Mouse (Mus musculus) stomach, embryonic 14.5 days (tissue): ENCODE measurements around the gene Cd33. TPM values are rescaled to one million over a fixed set of nuclear protein-coding genes. Genes with fewer than 3 reads are reported as not detected.

Source experiments
- ATAC-seq: fragments of 200-750 bp; cut with Nextera tagmentation; 2 replicates; pipeline ENCODE4 v1.8.0; 2017; ENCODE audit warnings: low read depth, moderate TSS enrichment; ENCODE audit not compliant: insufficient number of reproducible peaks, insufficient read depth, low FRiP score
- H3K27ac ChIP-seq: fragments of 300-500 bp; sonication (generic); 2 replicates; pipeline ENCODE4 v1.5.1; 2014; ENCODE audit warnings: mild to moderate bottlenecking, low read length, moderate library complexity, mixed read lengths
- H3K27me3 ChIP-seq: fragments of 300-500 bp; sonication (generic); 2 replicates; pipeline ENCODE4 v1.6.1; 2014; ENCODE audit warnings: low read length, control low read depth, mixed read lengths; ENCODE audit not compliant: control insufficient read depth, insufficient read depth
- H3K36me3 ChIP-seq: fragments of 300-500 bp; sonication (generic); 2 replicates; pipeline ENCODE4 v1.6.1; 2014; ENCODE audit warnings: mild to moderate bottlenecking, control low read depth, low read length, moderate library complexity, mixed read lengths; ENCODE audit not compliant: control insufficient read depth, insufficient read depth
- H3K4me1 ChIP-seq: fragments of 300-500 bp; sonication (generic); 2 replicates; pipeline ENCODE4 v1.6.1; 2014; ENCODE audit warnings: low read length, control low read depth, mixed read lengths; ENCODE audit not compliant: control insufficient read depth, insufficient read depth
- H3K4me2 ChIP-seq: fragments of 300-500 bp; sonication (generic); replicated peaks from 2 replicates; pipeline ENCODE4 v1.6.1; 2014; ENCODE audit warnings: low read depth, low read length, control low read depth
- H3K4me3 ChIP-seq: fragments of 300-500 bp; sonication (generic); 2 replicates; pipeline ENCODE4 v1.5.1; 2014; ENCODE audit warnings: low read depth, low read length, control low read depth
- H3K9ac ChIP-seq: fragments of 300-500 bp; sonication (generic); replicated peaks from 2 replicates; pipeline ENCODE4 v1.6.1; 2014; ENCODE audit warnings: low read depth, mild to moderate bottlenecking, control low read depth, low read length, moderate library complexity, mixed read lengths
- H3K9me3 ChIP-seq: fragments of 300-500 bp; sonication (generic); 2 replicates; pipeline ENCODE4 v1.6.1; 2016; ENCODE audit warnings: low read depth, low read length, control low read depth; ENCODE audit not compliant: control insufficient read depth
- WGBS: fragments of 180-500 bp; shearing (Covaris S2); extraction: QIAGEN DNeasy Blood & Tissue Kit; methylation state at CpG from one replicate; pipeline ENCODE4 v1.1.7; 2014; 5-methylcytosine and 5-hydroxymethylcytosine counted together
- polyA plus RNA-seq: library from polyadenylated mRNA; unstranded; fragments of >200 nt; fragmentation: Nextera tagmentation; extraction: Ambion mirVana; gene quantifications from 2 replicates; pipeline ENCODE4 v1.2.1, GENCODE M21; 2014

The Cd33 gene
- polyA plus RNA-seq, 1 experiment from 2014 or later, result 1.9 TPM

- H3K9me3 ChIP-seq, result no peaks in the 10 kb centered on the region
- H3K27ac ChIP-seq, result no peak overlapping the region
- H3K27me3 ChIP-seq, result no peaks in the 10 kb centered on the region
- no peak for ATAC-seq
- no peak overlapping the region for H3K4me3 ChIP-seq
- no peak overlapping the region for H3K4me2 ChIP-seq
- no peaks in the 10 kb centered on the region for H3K4me1 ChIP-seq
- H3K36me3 ChIP-seq, result no peaks in the 10 kb centered on the region
- H3K9ac ChIP-seq, result no peak overlapping the region
- WGBS, result 88% methylated on average over 9 of the region's 9 CpGs
Observed at GRCm38 (mm10) chr7:43532936-43533505, 11.2 kb downstream of the Cd33 start.

- Histone ChIP-seq H3K4me3 (no peak overlapping the region), H3K27ac (no peak overlapping the region), H3K27me3 (no peaks in the 10 kb centered on the region), H3K9ac (no peak overlapping the region), H3K9me3 (no peaks in the 10 kb centered on the region), H3K4me1 (no peaks in the 10 kb centered on the region), H3K4me2 (no peak overlapping the region), H3K36me3 (no peaks in the 10 kb centered on the region)
- 70% methylated on average over 8 of the region's 8 CpGs for WGBS
- ATAC-seq, result no peak
Observed at GRCm38 (mm10) chr7:43530216-43530785, 13.9 kb downstream of the Cd33 start.

GRCm38 (mm10) chr7:43525313-43525712 is 18.9 kb downstream of the Cd33 start:
- Histone ChIP-seq H3K27me3 (no peaks in the 10 kb centered on the region), H3K4me3 (no peak overlapping the region), H3K9ac (no peak overlapping the region), H3K4me2 (no peak overlapping the region), H3K27ac (no peak overlapping the region), H3K36me3 (no peaks in the 10 kb centered on the region), H3K4me1 (no peaks in the 10 kb centered on the region), H3K9me3 (no peaks in the 10 kb centered on the region)
- 56% methylated on average over 3 of the region's 3 CpGs for WGBS
- ATAC-seq, result no peak

- no peaks in the 10 kb centered on the region for H3K36me3 ChIP-seq
- 95% methylated on average over 2 of the region's 2 CpGs for WGBS
Observed at GRCm38 (mm10) chr7:43522776-43523175, 21.5 kb downstream of the Cd33 start.

GRCm38 (mm10) chr7:43518341-43518740 is 25.9 kb downstream of the Cd33 start:
- no peaks in the 10 kb centered on the region for H3K36me3 ChIP-seq
- H3K27ac ChIP-seq, result no peak overlapping the region
- no peaks in the 10 kb centered on the region for H3K4me1 ChIP-seq
- no peak overlapping the region for H3K4me3 ChIP-seq
- ATAC-seq, result no peak
- no peak overlapping the region for H3K4me2 ChIP-seq
- no peaks in the 10 kb centered on the region for H3K27me3 ChIP-seq
- WGBS, result 82% methylated on average over 15 of the region's 15 CpGs
- H3K9me3 ChIP-seq, result no peaks in the 10 kb centered on the region
- H3K9ac ChIP-seq, result no peak overlapping the region

More at GRCm38 (mm10) chr7:43522776-43523175, 21.5 kb downstream of the Cd33 start:
- H3K27ac ChIP-seq, result no peak overlapping the region
- no peak overlapping the region for H3K4me3 ChIP-seq
- H3K9me3 ChIP-seq, result no peaks in the 10 kb centered on the region
- H3K27me3 ChIP-seq, result no peaks in the 10 kb centered on the region
- H3K4me1 ChIP-seq, result no peaks in the 10 kb centered on the region
- no peak overlapping the region for H3K9ac ChIP-seq
- ATAC-seq, result no peak
- no peak overlapping the region for H3K4me2 ChIP-seq

- no peaks in the 10 kb centered on the region for H3K36me3 ChIP-seq
- H3K4me3 ChIP-seq, result no peak overlapping the region
- no peak overlapping the region for H3K27ac ChIP-seq
- no peak overlapping the region for H3K4me2 ChIP-seq
- ATAC-seq, result no peak
- H3K27me3 ChIP-seq, result no peaks in the 10 kb centered on the region
- 76% methylated on average over 5 of the region's 5 CpGs for WGBS
- H3K9ac ChIP-seq, result no peak overlapping the region
- H3K9me3 ChIP-seq, result no peaks in the 10 kb centered on the region
- H3K4me1 ChIP-seq, result no peaks in the 10 kb centered on the region
Observed at GRCm38 (mm10) chr7:43515076-43515475, 29.2 kb downstream of the Cd33 start.

GRCm38 (mm10) chr7:43512519-43512918 is 31.7 kb downstream of the Cd33 start:
- no peak for ATAC-seq
- Histone ChIP-seq H3K9me3 (no peaks in the 10 kb centered on the region), H3K27me3 (no peaks in the 10 kb centered on the region), H3K27ac (no peak overlapping the region), H3K4me1 (no peaks in the 10 kb centered on the region), H3K36me3 (no peaks in the 10 kb centered on the region), H3K9ac (no peak overlapping the region), H3K4me3 (no peak overlapping the region), H3K4me2 (no peak overlapping the region)
- WGBS, result 84% methylated on average over 4 of the region's 4 CpGs

GRCm38 (mm10) chr7:43511707-43512478 is 32.3 kb downstream of the Cd33 start:
- WGBS, result 43% methylated on average over 4 of the region's 4 CpGs
- Histone ChIP-seq H3K4me3 (no peak overlapping the region), H3K4me2 (no peak overlapping the region), H3K4me1 (no peaks in the 10 kb centered on the region), H3K27me3 (no peaks in the 10 kb centered on the region), H3K27ac (no peak overlapping the region), H3K36me3 (no peaks in the 10 kb centered on the region), H3K9me3 (no peaks in the 10 kb centered on the region), H3K9ac (no peak overlapping the region)
- no peak for ATAC-seq
